Mouse (Mus musculus): Measurements from ENCODE around the gene Tspan2. TPM values are rescaled to one million over a fixed set of nuclear protein-coding genes. Genes with fewer than 3 reads are reported as not detected.

Gene Tspan2
- polyA plus RNA-seq, 2 experiments = 6.1 to 8.4 TPM

- DNase-seq (ENCODE audit: low spot score) = no peak
- no peak for ATAC-seq (ENCODE audit: low FRiP score, low read depth)
- Histone ChIP-seq H3K27ac (replicated peaks; ENCODE audit: low read depth, low read length) (no peak overlapping the region), H3K36me3 (ENCODE audit: control insufficient read depth, insufficient read depth, low read length) (no peaks in the 10 kb centered on the region), H3K4me1 (ENCODE audit: control insufficient read depth, insufficient read depth, low read length) (no peaks in the 10 kb centered on the region), H3K9ac (ENCODE audit: low read depth, low read length, severe bottlenecking) (no peak overlapping the region), H3K9me3 (ENCODE audit: control insufficient read depth, low read length) (no peaks in the 10 kb centered on the region), H3K27me3 (ENCODE audit: control insufficient read depth, insufficient read depth, low read length) (no peaks in the 10 kb centered on the region), H3K4me3 (replicated peaks; ENCODE audit: low read length) (no peak overlapping the region), H3K4me2 (replicated peaks; ENCODE audit: low read depth, low read length, severe bottlenecking) (no peak overlapping the region)
- no peak for TF ChIP-seq POLR2A (IDR thresholded peaks at IDR 0.05; ENCODE audit: borderline replicate concordance, extremely low read depth, insufficient read depth, insufficient read length)
- 41% methylated on average over 4 of the region's 4 CpGs for WGBS
Measured at GRCm38 (mm10) chr3:102787369-102787768, 53.0 kb downstream of the Tspan2 start.

DNA sequence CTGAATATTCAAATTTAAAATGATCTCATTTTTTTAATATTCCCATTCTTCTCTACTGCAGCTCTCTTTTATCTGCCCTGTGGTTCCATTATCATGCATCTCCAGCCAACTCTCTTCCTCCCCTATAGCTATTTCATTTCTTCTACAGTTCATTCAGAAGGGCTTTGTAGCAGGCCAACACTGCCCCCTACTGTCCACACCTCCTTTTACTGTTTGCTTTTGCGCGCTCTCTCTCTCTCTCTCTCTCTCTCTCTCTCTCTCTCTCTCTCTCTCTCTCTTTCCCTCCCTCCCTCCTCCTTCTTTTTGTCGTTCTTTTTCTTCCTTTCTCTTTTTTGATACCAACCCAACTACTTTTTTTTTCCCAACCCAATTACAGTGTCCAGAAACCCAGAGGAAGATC, 69.6 kb downstream of the Tspan2 start:
- Histone ChIP-seq H3K36me3 (ENCODE audit: control insufficient read depth, insufficient read depth, low read length) (no peaks in the 10 kb centered on the region), H3K9ac (ENCODE audit: low read depth, low read length, severe bottlenecking) (no peak overlapping the region), H3K27ac (replicated peaks; ENCODE audit: low read depth, low read length) (no peak overlapping the region), H3K9me3 (ENCODE audit: control insufficient read depth, low read length) (no peaks in the 10 kb centered on the region), H3K4me2 (replicated peaks; ENCODE audit: low read depth, low read length, severe bottlenecking) (no peak overlapping the region), H3K4me3 (replicated peaks; ENCODE audit: low read length) (no peak overlapping the region), H3K4me1 (ENCODE audit: control insufficient read depth, insufficient read depth, low read length) (no peaks in the 10 kb centered on the region), H3K27me3 (ENCODE audit: control insufficient read depth, insufficient read depth, low read length) (no peaks in the 10 kb centered on the region)
- DNase-seq (ENCODE audit: low spot score) (peak; percentile 88), ATAC-seq (ENCODE audit: low FRiP score, low read depth) (no peak)
- TF ChIP-seq POLR2A (IDR thresholded peaks at IDR 0.05; ENCODE audit: borderline replicate concordance, extremely low read depth, insufficient read depth, insufficient read length) = no peak
- WGBS = 6% methylated on average over 3 of the region's 3 CpGs

GRCm38 (mm10) chr3:102842386-102842785, 108.1 kb downstream of the Tspan2 start:
- TF ChIP-seq POLR2A (IDR thresholded peaks at IDR 0.05; ENCODE audit: borderline replicate concordance, extremely low read depth, insufficient read depth, insufficient read length) = no peak
- Histone ChIP-seq H3K27me3 (ENCODE audit: control insufficient read depth, insufficient read depth, low read length) (no peaks in the 10 kb centered on the region), H3K36me3 (ENCODE audit: control insufficient read depth, insufficient read depth, low read length) (no peaks in the 10 kb centered on the region), H3K4me2 (replicated peaks; ENCODE audit: low read depth, low read length, severe bottlenecking) (no peak overlapping the region), H3K9ac (ENCODE audit: low read depth, low read length, severe bottlenecking) (no peak overlapping the region), H3K27ac (replicated peaks; ENCODE audit: low read depth, low read length) (no peak overlapping the region), H3K9me3 (ENCODE audit: control insufficient read depth, low read length) (no peaks in the 10 kb centered on the region), H3K4me3 (replicated peaks; ENCODE audit: low read length) (no peak overlapping the region), H3K4me1 (ENCODE audit: control insufficient read depth, insufficient read depth, low read length) (no peaks in the 10 kb centered on the region)
- ATAC-seq (ENCODE audit: low FRiP score, low read depth) (no peak), DNase-seq (ENCODE audit: low spot score) (no peak)
- WGBS = 50% methylated on average over 1 of the region's 1 CpGs

GRCm38 (mm10) chr3:102848661-102849060, 114.3 kb downstream of the Tspan2 start:
- H3K27me3 ChIP-seq (ENCODE audit: control insufficient read depth, insufficient read depth, low read length) = no peaks in the 10 kb centered on the region
- ATAC-seq (ENCODE audit: low FRiP score, low read depth) (no peak), DNase-seq (ENCODE audit: low spot score) (no peak)
- no peaks in the 10 kb centered on the region for H3K36me3 ChIP-seq (ENCODE audit: control insufficient read depth, insufficient read depth, low read length)
- H3K4me2 ChIP-seq (replicated peaks; ENCODE audit: low read depth, low read length, severe bottlenecking) = no peak overlapping the region
- no peak overlapping the region for H3K4me3 ChIP-seq (replicated peaks; ENCODE audit: low read length)
- H3K4me1 ChIP-seq (ENCODE audit: control insufficient read depth, insufficient read depth, low read length) = no peaks in the 10 kb centered on the region
- TF ChIP-seq POLR2A (IDR thresholded peaks at IDR 0.05; ENCODE audit: borderline replicate concordance, extremely low read depth, insufficient read depth, insufficient read length) = no peak
- no peak overlapping the region for H3K27ac ChIP-seq (replicated peaks; ENCODE audit: low read depth, low read length)
- no peaks in the 10 kb centered on the region for H3K9me3 ChIP-seq (ENCODE audit: control insufficient read depth, low read length)
- H3K9ac ChIP-seq (ENCODE audit: low read depth, low read length, severe bottlenecking) = no peak overlapping the region

Other genes starting within 250 kb of the Tspan2 start
- not detected in 2 replicates for gene Tshb, start 48.2 kb downstream of the Tspan2 start, polyA plus RNA-seq (2012; rRNA removed)
- 0.15 TPM in 1 of 2 replicates, not detected in the other for gene Tshb, start 48.2 kb downstream of the Tspan2 start, polyA plus RNA-seq (2014; fragmentation: Nextera tagmentation; extraction: Ambion mirVana)
- gene Sycp1, start 201.6 kb downstream of the Tspan2 start, polyA plus RNA-seq (2012; rRNA removed) = not detected in 2 replicates
- gene Sycp1, start 201.6 kb downstream of the Tspan2 start, polyA plus RNA-seq (2014; fragmentation: Nextera tagmentation; extraction: Ambion mirVana) = not detected in 2 replicates
- gene Nr1h5, start 229.6 kb downstream of the Tspan2 start, polyA plus RNA-seq (2012; rRNA removed) = 0.08 TPM in 2 replicates
- 0.23 TPM in 1 of 2 replicates, not detected in the other for gene Nr1h5, start 229.6 kb downstream of the Tspan2 start, polyA plus RNA-seq (2014; fragmentation: Nextera tagmentation; extraction: Ambion mirVana)